Mouse (Mus musculus) urinary bladder, postnatal 4 days (tissue): ENCODE data around the gene Krtap2-4.

Experiments
- DNase-seq, 2 experiments: peaks; one replicate each; pipeline ENCODE4 v3.0.0; 2021 to 2022; ENCODE audit warnings: low spot score in 2 of 2

Krtap2-4 gene

GRCm38 (mm10) chr11:99583245-99583704, 31.4 kb downstream of the Krtap2-4 start, which contains the start of gene Krtap1-4:
Krtap1-4 (minus strand) TSS chr11:99583654.
- DNase-seq = no peak

GRCm38 (mm10) chr11:99581564-99581963, 33.1 kb downstream of the Krtap2-4 start:
- DNase-seq = no peak

GRCm38 (mm10) chr11:99581051-99581450, 33.6 kb downstream of the Krtap2-4 start:
- DNase-seq = no peak

GRCm38 (mm10) chr11:99580636-99581035, 34.0 kb downstream of the Krtap2-4 start, which contains the start of gene Krtap1-5:
Krtap1-5 (minus strand) TSS chr11:99581016.
- no peak for DNase-seq

GRCm38 (mm10) chr11:99574106-99574505, 40.5 kb downstream of the Krtap2-4 start:
- peak; percentile 57 to 84 for DNase-seq

- DNase-seq = no peak
Observed at GRCm38 (mm10) chr11:99573164-99573563, 41.5 kb downstream of the Krtap2-4 start.

GRCm38 (mm10) chr11:99566530-99566929, 48.1 kb downstream of the Krtap2-4 start, which contains the start of gene Krtap3-1:
Krtap3-1 (minus strand) TSS chr11:99566630.
- DNase-seq = no peak
